Mouse (Mus musculus) brain, adult 2 months (tissue): ENCODE results near the gene Tmco1.
A peak's percentile ranks its signal among the peaks of the same experiment; 100 is the strongest.
"Not testable (repeated sequence)": the region's sequence is repeated elsewhere in the genome, so short reads cannot be mapped to it uniquely, and the experiment has no call there.

ENCODE experiments used
- DNase-seq: peaks from one replicate; pipeline ENCODE4 v3.0.0; 2011; ENCODE audit warnings: low read depth, low spot score

Tmco1 gene

DNA sequence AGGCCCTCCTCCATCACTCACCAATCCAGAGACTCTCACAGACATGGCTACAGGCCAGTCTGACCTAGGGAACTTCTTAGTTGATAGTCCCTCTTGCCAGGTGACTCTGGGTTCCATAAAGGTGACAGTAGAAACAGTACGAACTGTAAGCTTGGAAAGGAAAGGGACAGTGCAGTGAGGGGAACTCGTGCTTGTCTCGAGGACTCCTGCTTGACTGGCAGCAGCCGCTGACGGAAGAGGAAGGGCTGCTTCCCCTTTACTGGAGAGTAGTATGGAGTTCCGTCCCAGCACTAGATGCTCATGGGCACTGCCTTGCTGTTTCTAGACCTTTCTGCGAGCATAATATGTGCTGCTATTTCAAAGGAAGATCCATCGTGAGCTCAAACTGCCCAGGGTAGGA is 22.9 kb downstream of the Tmco1 start:
- no peak for DNase-seq

GRCm38 (mm10) chr1:167336398-167336797 is 28.2 kb downstream of the Tmco1 start:
- no peak for DNase-seq

DNA sequence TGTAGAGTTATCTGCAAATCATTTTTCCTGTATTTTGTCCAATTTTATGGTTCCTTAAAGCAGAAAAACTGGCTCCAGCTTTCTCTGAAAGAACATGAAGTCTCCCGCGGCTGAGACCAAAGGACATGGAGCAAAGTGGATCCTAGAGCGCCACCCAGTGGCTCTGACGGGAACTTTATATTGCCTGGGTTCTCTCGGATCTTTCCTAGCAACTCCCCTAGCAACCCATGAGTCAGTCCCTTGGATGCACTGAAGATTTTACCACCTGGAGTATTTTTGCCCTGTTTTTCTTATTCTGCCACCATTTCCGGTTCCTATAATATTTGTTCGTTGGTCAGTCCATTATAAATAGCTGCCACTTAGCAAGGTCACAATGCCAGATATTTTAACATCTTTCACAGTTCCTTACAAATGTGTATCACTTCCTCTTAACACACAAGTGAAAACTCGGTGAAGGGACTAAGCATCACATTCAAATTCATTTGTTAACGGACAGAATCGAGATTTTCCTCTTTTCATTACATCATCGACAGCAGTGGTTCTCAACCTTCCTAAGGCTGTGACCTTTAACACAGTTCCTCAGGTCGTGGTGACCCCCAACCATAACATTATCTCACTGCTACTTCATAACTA is 29.4 kb downstream of the Tmco1 start:
- DNase-seq, result peak; percentile 94

DNA sequence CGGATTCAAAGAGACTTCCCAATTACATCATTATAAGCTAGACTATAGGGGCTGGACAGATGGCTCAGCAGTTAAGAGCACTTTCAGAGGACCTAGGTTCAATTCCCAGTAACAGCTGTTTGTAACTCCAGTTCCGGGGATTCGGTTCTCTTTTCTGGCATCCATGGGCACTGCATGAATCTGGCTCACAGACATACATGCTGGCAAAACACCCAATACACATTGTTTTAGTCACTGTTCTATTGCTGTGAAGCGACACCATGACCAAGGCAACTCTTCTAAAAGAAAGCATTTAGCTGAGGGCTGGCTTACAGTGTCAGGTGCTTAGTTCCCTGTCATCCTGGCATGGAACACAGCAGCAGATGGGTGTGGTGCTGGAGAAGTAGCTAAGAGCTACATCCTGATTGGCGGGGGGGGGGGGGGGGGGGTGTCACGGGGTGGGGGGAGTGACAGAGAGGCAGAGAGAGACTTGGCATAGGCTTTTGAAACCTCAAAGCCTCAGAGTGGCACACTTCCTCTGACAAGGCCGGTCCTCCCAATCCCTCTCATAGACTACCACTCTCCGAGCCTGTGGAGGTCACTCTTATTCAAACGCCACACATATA is 31.1 kb downstream of the Tmco1 start:
- peak; percentile 88 for DNase-seq

GRCm38 (mm10) chr1:167340111-167340787 is 32.1 kb downstream of the Tmco1 start:
- peak; percentile 47 for DNase-seq

DNA sequence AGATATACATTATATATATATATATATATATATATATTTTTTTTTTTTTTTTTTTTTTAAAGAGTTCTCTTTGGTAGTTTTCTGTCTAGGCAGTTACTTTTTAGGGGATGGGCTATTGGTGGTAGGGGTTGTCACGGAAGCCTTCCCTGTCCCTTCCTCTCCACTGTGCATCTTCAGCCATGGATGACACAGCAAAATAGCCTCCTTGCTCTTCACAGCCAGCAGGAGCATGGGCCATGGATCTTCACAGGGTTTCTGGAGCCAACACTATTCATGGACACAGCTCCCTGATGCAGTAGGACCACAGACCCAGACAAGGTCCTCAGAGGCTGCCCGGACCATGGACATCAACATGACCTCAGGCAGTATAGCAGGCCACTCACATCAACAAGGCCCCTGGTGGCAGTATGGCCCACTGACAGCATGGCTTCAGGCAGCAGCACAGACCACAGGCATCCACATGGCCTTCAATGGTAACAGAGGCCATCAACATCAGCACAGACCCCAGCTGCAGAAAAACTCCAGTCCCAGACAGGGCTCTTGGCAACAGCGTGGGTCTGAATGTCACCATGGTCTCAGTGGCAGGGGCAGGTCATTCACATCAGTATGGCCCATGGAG is 32.8 kb downstream of the Tmco1 start:
- no peak for DNase-seq

DNA sequence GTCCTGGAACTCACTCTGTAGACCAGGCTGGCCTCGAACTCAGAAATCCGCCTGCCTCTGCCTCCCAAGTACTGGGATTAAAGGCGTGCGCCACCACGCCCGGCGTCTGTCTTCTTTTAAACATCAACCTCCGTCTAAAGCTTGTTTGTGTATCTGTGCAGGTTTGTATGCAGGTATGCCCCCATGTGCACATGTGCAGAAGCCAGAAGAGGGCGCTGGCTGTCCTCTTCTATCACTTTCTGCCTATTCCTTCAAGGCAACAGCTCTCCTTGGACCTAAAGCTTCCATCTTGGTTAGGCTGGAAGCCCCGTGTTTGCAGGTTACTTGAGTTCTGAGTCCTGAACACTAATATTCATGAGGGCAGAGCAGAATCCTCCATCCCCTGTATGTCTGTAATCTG is 34.7 kb downstream of the Tmco1 start:
- DNase-seq, result no peak

DNA sequence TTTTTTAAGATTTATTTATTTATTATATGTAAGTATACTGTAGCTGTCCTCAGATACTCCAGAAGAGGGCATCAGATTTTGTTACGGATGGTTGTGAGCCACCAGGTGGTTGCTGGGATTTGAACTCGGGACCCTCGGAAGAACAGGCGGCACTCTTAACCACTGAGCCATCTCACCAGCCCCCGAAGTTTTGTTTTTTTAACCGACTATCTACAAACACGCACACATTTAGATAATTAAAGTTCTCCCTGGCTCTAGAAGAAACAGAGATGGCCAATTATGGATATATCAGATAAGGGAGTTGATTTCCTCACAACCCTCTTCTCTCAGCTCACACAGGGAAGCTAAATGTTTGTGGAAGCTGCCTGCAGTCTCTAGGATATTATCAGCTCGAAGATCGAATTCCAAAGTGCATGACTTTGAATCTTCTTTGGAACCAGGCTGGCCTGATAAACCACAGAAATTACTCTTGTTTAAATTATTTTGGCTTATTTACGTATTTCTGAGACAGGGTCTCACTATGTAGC is 37.9 kb downstream of the Tmco1 start:
- not testable (repeated sequence) for DNase-seq

DNA sequence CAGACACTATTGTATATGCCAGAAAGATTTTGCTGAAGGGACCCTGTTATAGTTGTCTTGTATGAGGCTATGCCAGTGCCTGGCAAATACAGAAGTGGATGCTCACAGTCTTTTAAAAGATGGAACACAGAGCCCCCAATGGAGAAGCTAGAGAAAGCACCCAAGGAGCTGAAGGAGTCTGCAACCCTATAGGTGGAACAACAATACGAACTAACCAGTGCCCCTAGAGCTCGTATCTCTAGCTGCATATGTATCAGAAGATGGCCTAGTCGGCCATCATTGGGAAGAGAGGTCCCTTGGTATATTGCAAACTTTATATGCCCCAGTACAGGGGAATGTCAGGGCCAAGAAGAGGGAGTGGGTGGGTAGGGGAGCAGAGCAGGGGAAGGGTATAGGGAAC is 41.0 kb downstream of the Tmco1 start:
- DNase-seq, result not testable (repeated sequence)

DNA sequence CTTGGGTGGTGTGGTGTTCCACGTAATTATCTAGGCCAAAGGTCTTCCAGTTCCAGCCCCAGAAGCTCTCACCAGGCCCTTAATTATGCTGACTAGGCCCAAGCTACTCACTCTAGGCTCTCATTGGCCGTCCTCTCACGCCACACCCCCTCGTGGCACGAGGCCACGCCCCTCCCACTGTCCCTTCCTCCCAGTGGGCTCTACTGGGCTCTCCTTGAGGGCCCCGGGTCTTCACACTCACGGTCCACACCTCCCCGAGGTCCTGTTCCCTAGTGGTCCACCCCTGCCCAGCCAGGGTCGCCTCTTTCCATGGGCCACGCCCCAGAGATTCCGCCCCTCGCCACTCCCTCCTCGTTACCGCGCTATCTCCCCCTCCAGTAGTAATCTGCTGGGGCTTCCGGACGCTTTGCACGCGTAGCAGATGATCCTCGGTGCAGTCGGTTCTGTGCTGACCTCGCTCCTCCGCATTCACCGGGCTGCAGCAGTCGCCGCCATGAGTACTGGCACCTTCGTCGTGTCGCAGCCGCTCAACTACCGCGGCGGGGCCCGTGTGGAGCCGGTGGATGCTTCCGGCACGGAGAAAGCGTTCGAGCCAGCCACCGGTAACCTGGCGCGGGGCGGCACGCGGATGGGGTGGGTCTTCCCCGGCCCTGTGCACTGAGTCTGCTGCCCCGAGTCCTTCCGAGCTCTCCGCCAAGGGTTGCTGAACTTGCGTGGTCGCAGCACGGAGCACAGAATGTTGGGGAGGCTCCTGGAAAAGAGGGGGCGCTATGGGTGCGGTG is 41.8 kb downstream of the Tmco1 start, which contains the start of gene Aldh9a1:
Gene Aldh9a1 (plus strand): TSS at position 177 of the 782 bp plus-strand sequence.
- DNase-seq, result peak; percentile 92

DNA sequence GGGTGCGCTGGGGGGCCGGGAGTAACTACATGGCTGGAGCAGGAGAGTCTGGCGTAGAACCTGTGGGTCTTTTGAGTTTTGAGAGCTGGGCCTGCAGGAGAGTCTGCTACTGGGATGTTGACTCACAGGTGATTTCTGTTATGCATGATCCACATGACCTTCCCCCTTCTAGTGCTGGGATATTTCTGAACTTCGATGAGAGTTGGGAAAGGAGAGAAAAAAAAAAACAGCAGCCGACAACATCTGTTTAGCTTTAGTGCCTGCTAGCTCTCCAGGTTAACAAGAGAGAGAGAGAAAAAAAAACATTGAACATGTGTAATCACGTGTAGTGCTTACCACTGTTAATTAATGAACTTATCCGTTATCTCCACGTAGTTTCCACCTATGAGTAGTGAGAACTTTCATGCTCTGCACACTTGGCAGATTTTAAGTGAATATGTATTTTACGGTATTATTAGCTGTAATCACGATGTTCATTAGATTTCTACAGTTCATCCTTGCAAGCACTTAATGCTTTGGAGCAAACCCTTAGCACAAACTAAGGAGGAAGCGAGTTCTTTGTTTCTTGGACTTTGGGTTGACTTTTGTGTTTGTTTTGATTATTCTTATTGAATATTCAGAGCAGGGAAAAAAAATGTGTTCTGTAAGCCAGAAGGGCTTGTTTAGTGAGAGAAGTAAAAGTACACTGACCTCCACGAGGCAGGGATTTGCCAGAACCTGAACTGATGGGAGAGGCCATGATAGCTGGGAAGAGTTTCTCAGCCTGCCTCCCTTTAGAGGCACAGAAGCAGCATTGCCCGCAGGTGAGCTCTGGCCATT is 42.6 kb downstream of the Tmco1 start:
- no peak for DNase-seq

DNA sequence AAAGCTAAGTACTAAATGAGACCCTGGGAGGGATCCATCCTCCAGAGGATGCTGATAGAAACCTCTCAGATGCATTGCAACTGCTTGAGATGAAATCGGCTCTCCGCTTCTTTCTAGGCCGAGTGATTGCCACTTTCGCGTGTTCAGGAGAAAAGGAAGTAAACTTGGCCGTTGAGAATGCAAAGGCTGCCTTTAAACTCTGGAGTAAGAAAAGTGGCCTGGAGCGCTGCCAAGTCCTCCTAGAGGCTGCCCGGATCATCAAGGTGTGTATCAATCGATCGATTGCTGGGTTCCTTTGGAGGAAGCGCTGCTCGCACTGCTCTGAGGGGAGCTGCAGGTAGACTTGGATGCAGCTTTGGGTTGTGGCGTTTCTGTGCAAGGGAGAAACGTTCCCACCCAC is 44.2 kb downstream of the Tmco1 start:
- no peak for DNase-seq

- DNase-seq, result no peak
Measured at GRCm38 (mm10) chr1:167357387-167357786, 49.2 kb downstream of the Tmco1 start.

GRCm38 (mm10) chr1:167358731-167359130 is 50.6 kb downstream of the Tmco1 start:
- DNase-seq, result no peak

GRCm38 (mm10) chr1:167360268-167360667 is 52.1 kb downstream of the Tmco1 start:
- peak; percentile 58 for DNase-seq

DNA sequence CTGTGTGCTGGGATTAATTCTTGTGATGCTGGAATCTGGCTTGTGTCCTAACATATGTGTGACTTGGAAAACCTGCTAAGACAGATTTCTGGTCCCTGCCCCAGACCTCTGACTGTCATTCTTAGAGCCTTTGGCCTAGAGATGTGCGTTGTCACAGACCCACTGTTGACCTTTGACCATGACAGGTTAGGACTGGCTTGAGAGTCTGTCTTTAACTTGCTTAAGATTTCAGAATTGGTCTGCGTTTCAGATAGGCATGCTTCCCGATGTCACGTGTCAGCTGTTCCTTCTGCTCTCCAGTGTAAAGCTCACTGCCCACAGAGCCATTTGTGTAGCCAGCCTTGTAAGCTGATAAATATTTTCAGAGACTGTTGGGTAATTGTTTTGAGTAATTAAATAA is 54.6 kb downstream of the Tmco1 start:
- DNase-seq, result no peak

GRCm38 (mm10) chr1:167363322-167363721 is 55.1 kb downstream of the Tmco1 start:
- DNase-seq, result no peak

GRCm38 (mm10) chr1:167365808-167366207 is 57.6 kb downstream of the Tmco1 start:
- DNase-seq, result peak; percentile 52

DNA sequence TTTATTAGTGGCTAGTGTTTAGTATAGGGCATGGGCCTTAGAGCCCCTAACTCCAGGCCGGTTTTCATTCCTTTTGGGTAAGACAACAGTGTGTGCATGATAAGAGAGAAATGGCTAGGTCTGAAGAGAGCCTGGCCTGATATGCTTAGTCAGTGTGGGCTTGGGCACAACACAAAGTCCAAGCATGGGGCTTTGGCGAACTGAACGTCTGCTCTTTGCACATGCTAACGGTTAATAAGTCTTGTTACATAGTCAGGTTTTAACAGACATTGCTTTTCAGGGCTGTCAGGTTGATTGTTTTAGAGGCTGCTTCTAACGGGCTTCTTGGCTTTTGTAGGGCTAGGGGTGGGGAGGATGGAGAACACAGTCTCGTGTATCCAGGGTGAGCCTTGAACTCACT is 58.4 kb downstream of the Tmco1 start:
- DNase-seq, result no peak

DNA sequence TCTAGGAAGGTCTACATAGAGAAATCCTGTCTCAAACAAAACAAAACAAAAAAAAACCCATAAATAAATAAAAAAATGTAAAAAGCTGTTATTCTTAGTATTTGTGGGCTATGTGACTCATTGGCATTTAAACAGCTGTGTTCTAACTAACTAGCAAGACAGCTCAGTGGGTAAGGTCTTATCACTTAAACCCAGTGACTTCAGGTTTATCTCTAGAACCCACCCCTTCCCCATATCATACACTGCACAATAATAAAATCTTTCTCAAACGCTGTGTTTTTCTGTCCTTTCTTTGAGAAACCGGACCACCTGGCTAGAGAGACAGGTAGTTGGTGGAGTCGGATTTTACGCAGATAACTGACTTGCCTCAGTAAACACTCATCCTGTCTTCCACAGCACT is 59.8 kb downstream of the Tmco1 start:
- DNase-seq, result no peak

GRCm38 (mm10) chr1:167368513-167368912 is 60.3 kb downstream of the Tmco1 start:
- DNase-seq, result no peak
